Mouse (Mus musculus): ENCODE measurements around the gene Nfkb1. TPM values are rescaled to one million over a fixed set of nuclear protein-coding genes. Genes with fewer than 3 reads are reported as not detected.

Gene Nfkb1
- polyA plus RNA-seq, 1 experiment = 46.0 TPM

DNA sequence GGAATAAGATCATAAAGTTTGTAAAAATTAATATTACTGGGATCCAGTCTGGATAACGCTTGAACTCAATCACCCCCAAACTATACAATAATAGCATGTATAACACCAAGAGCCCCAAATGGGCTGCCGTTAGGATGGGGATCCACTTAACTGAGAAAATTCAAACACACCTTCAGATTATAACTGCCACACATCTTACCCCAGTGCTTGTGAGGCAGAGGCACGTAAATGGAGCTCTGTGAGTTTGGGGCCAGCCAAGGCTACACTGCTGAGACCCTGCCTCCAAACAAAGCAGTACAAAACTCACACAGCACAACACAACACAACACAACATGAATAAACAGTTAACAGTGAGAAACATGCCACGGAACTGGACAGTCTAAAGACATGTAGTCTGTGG is 35.2 kb downstream of the Nfkb1 start:
- 94% methylated on average over 4 of the region's 4 CpGs for WGBS
- Histone ChIP-seq H3K27ac (ENCODE audit: insufficient read depth, low read depth, low read length) (no peak overlapping the region), H3K4me1 (ENCODE audit: control insufficient read depth, insufficient read depth, low read length) (peaks cover 3% of the 10 kb centered on the region; the same call in 1 of the 2 replicates), H3K4me3 (ENCODE audit: insufficient read depth, low read depth, low read length) (no peak overlapping the region), H3K36me3 (ENCODE audit: control insufficient read depth, insufficient read depth, low read length) (peaks cover 6% of the 10 kb centered on the region; the same call in 1 of the 2 replicates), H3K27me3 (replicated peaks; ENCODE audit: control insufficient read depth, insufficient read depth, low read length) (no peaks in the 10 kb centered on the region)
- no peak for DNase-seq
- TF ChIP-seq POLR2A (IDR thresholded peaks at IDR 0.05; ENCODE audit: low read depth, low read length) (no peak), CTCF (conservative IDR thresholded peaks at IDR 0.05; ENCODE audit: insufficient read depth, insufficient read length, low read depth, low read length) (no peak)

DNA sequence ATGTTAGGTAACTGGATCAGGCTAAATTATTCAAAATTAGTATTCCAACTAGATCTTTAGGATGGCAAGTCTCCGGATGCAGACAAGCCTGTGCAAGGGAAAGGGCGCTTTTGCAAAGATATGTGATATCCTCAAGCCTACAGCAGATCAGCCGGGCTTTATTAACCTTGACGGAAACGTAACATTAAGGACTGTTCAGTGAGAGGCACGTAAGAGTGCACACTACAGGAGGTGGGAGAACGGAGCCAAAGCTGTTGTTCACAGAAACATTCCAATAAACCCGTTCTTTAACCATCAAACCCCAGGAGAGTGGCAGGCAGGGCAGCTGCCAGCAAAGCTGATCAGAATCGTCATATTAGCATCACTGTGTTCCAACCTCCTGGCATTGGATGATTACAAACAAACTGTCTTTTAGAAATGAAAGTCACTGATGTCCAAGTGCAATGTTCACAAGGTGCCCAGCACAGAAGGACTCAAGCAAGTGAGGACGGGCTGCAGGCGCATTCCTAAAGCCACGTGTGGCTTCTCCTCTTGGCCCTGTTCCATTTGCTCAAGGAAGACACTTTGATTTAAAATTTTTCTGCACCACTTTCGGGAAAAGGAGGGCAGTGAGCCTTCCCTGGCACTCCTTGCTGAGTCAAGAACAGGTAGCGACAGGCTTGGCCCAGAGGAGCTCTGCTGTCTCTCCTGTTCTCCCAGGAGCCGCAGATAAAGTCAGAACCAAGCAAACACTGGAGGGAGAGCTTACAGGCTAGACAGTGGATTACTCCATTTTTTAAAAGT is 40.4 kb downstream of the Nfkb1 start:
- no peaks in the 10 kb centered on the region for H3K27me3 ChIP-seq (replicated peaks; ENCODE audit: control insufficient read depth, insufficient read depth, low read length)
- no peak overlapping the region for H3K27ac ChIP-seq (ENCODE audit: insufficient read depth, low read depth, low read length)
- DNase-seq = peak; percentile 27
- WGBS = 65% methylated on average over 15 of the region's 15 CpGs
- no peaks in the 10 kb centered on the region for H3K4me1 ChIP-seq (ENCODE audit: control insufficient read depth, insufficient read depth, low read length)
- no peak overlapping the region for H3K4me3 ChIP-seq (ENCODE audit: insufficient read depth, low read depth, low read length)
- H3K36me3 ChIP-seq (ENCODE audit: control insufficient read depth, insufficient read depth, low read length) = 0 out of 2 replicates have a peak, but pooled peaks cover 1% of the 10 kb centered on the region
- TF ChIP-seq CTCF (conservative IDR thresholded peaks at IDR 0.05; ENCODE audit: insufficient read depth, insufficient read length, low read depth, low read length) (no peak), POLR2A (IDR thresholded peaks at IDR 0.05; ENCODE audit: low read depth, low read length) (no peak)

DNA sequence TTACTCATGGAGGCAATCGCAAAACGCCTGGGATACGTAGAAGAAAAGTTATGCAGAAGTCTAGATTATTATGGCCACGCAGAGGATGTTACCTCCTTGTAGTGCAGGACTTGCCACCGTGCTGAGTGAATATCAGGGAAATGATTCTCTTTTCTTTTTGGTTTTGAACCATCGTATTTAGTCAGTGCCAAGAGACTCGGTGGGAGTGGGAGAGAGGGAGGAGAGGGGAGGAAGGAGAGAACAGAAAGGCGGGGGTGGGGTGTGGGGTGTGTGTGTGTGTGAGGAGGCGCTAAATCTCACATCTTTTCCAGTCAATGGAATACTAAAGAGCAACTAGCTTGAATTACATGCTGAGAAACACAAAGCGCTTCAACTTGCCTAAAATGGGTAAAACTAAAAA is 41.5 kb downstream of the Nfkb1 start:
- no peak overlapping the region for H3K4me3 ChIP-seq (ENCODE audit: insufficient read depth, low read depth, low read length)
- no peaks in the 10 kb centered on the region for H3K36me3 ChIP-seq (ENCODE audit: control insufficient read depth, insufficient read depth, low read length)
- no peak for DNase-seq
- H3K27ac ChIP-seq (ENCODE audit: insufficient read depth, low read depth, low read length) = no peak overlapping the region
- TF ChIP-seq POLR2A (IDR thresholded peaks at IDR 0.05; ENCODE audit: low read depth, low read length) = no peak
- no peak for TF ChIP-seq CTCF (conservative IDR thresholded peaks at IDR 0.05; ENCODE audit: insufficient read depth, insufficient read length, low read depth, low read length)
- H3K27me3 ChIP-seq (replicated peaks; ENCODE audit: control insufficient read depth, insufficient read depth, low read length) = no peaks in the 10 kb centered on the region
- 92% methylated on average over 10 of the region's 10 CpGs for WGBS
- no peaks in the 10 kb centered on the region for H3K4me1 ChIP-seq (ENCODE audit: control insufficient read depth, insufficient read depth, low read length)

DNA sequence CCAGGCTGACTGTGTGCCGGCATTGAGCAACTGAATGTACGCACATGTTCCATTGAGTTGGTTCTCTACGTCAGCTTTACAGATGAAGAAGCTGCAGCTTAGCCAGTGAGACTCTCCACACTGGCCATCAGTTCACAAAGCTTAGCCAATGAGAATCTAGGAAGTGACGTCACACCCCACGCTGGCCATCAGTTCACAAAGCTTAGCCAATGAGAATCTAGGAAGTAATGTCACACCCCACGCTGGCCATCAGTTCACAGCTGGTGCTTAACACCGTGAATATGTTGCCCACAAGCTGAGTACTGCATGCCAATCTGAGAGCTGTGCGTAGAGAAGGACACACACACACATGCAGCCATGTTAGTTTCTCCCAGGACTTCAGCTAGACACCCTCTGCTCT is 42.8 kb downstream of the Nfkb1 start:
- Histone ChIP-seq H3K4me1 (ENCODE audit: control insufficient read depth, insufficient read depth, low read length) (no peaks in the 10 kb centered on the region), H3K27me3 (replicated peaks; ENCODE audit: control insufficient read depth, insufficient read depth, low read length) (no peaks in the 10 kb centered on the region), H3K4me3 (ENCODE audit: insufficient read depth, low read depth, low read length) (no peak overlapping the region), H3K36me3 (ENCODE audit: control insufficient read depth, insufficient read depth, low read length) (no peaks in the 10 kb centered on the region), H3K27ac (ENCODE audit: insufficient read depth, low read depth, low read length) (no peak overlapping the region)
- no peak for TF ChIP-seq CTCF (conservative IDR thresholded peaks at IDR 0.05; ENCODE audit: insufficient read depth, insufficient read length, low read depth, low read length)
- TF ChIP-seq POLR2A (IDR thresholded peaks at IDR 0.05; ENCODE audit: low read depth, low read length) = no peak
- DNase-seq = no peak
- WGBS = 96% methylated on average over 8 of the region's 8 CpGs

DNA sequence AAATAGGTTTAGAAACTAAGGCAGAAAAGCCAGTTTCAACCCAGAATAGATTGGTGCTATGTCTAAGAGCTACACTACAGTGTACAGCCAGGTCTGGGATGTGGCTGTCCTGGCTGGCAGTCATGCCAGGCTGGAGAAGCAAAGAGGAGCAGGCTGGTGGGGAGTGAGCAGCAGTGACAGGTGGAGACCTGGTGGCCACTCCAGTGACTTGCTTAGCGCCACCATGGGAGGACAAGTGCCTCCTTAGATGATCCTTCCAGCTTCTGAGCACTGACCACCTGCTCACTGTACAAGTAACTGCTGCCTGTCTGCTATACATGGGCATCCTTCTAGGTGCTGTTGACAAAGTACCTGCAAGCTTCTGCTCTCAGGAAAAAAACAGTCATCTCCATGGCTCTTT is 44.7 kb downstream of the Nfkb1 start:
- no peaks in the 10 kb centered on the region for H3K27me3 ChIP-seq (replicated peaks; ENCODE audit: control insufficient read depth, insufficient read depth, low read length)
- WGBS = 96% methylated on average over 1 of the region's 1 CpGs
- H3K36me3 ChIP-seq (ENCODE audit: control insufficient read depth, insufficient read depth, low read length) = no peaks in the 10 kb centered on the region

DNA sequence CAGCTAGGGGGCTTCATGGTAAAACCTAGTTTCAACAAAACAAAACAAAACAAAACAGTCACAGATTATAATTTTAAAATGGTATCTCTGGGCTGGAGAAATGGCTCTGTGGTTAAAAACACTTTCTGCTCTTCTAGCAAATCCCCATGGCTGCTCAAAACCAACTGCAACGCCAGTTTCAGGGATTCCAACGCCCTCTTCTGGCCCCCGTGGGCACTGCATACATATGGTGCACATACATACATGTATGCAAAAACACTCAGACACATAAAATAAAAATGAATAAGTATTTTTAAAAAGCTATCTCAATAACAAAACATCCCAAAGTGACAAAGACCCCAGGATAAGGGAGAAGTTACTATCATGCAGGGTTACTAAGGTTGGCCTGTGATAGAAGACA is 46.4 kb downstream of the Nfkb1 start:
- H3K4me3 ChIP-seq (ENCODE audit: insufficient read depth, low read depth, low read length) = no peak overlapping the region
- no peak overlapping the region for H3K27ac ChIP-seq (ENCODE audit: insufficient read depth, low read depth, low read length)
- WGBS = 97% methylated on average over 3 of the region's 3 CpGs
- H3K27me3 ChIP-seq (replicated peaks; ENCODE audit: control insufficient read depth, insufficient read depth, low read length) = no peaks in the 10 kb centered on the region
- TF ChIP-seq POLR2A (IDR thresholded peaks at IDR 0.05; ENCODE audit: low read depth, low read length) = no peak
- no peak for TF ChIP-seq CTCF (conservative IDR thresholded peaks at IDR 0.05; ENCODE audit: insufficient read depth, insufficient read length, low read depth, low read length)
- no peaks in the 10 kb centered on the region for H3K4me1 ChIP-seq (ENCODE audit: control insufficient read depth, insufficient read depth, low read length)
- H3K36me3 ChIP-seq (ENCODE audit: control insufficient read depth, insufficient read depth, low read length) = no peaks in the 10 kb centered on the region
- no peak for DNase-seq

More for the DNA sequence above, 44.7 kb downstream of the Nfkb1 start:
- DNase-seq = no peak
- Histone ChIP-seq H3K4me1 (ENCODE audit: control insufficient read depth, insufficient read depth, low read length) (no peaks in the 10 kb centered on the region), H3K4me3 (ENCODE audit: insufficient read depth, low read depth, low read length) (no peak overlapping the region), H3K27ac (ENCODE audit: insufficient read depth, low read depth, low read length) (no peak overlapping the region)
- TF ChIP-seq CTCF (conservative IDR thresholded peaks at IDR 0.05; ENCODE audit: insufficient read depth, insufficient read length, low read depth, low read length) = no peak
- TF ChIP-seq POLR2A (IDR thresholded peaks at IDR 0.05; ENCODE audit: low read depth, low read length) = no peak

DNA sequence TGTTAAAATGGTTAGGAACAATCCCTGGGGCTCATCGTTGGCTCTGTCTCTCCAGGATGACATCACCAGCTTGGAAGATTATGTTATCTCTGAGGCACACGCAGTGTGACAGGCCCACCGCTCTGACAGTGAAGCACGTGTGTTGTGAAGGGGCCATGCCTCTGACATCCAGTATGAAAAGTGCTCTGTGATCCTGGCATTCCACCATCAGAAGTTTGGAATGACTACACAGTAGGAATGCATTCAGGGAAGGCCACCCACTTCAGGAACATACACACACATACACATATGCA is 49.8 kb downstream of the Nfkb1 start:
- Histone ChIP-seq H3K27ac (ENCODE audit: insufficient read depth, low read depth, low read length) (no peak overlapping the region), H3K27me3 (replicated peaks; ENCODE audit: control insufficient read depth, insufficient read depth, low read length) (no peaks in the 10 kb centered on the region), H3K4me3 (ENCODE audit: insufficient read depth, low read depth, low read length) (no peak overlapping the region), H3K4me1 (ENCODE audit: control insufficient read depth, insufficient read depth, low read length) (no peaks in the 10 kb centered on the region), H3K36me3 (ENCODE audit: control insufficient read depth, insufficient read depth, low read length) (no peaks in the 10 kb centered on the region)
- WGBS = 85% methylated on average over 4 of the region's 4 CpGs
- TF ChIP-seq POLR2A (IDR thresholded peaks at IDR 0.05; ENCODE audit: low read depth, low read length) = no peak
- TF ChIP-seq CTCF (conservative IDR thresholded peaks at IDR 0.05; ENCODE audit: insufficient read depth, insufficient read length, low read depth, low read length) = no peak
- DNase-seq = no peak

All from kidney, adult 2 months (tissue).